Mouse (Mus musculus): Measurements from ENCODE around the gene Sdk2. TPM values are rescaled to one million over a fixed set of nuclear protein-coding genes. Genes with fewer than 3 reads are reported as not detected.

The Sdk2 gene
- polyA plus RNA-seq, 1 experiment from 2014 or later = 5.0 TPM

DNA sequence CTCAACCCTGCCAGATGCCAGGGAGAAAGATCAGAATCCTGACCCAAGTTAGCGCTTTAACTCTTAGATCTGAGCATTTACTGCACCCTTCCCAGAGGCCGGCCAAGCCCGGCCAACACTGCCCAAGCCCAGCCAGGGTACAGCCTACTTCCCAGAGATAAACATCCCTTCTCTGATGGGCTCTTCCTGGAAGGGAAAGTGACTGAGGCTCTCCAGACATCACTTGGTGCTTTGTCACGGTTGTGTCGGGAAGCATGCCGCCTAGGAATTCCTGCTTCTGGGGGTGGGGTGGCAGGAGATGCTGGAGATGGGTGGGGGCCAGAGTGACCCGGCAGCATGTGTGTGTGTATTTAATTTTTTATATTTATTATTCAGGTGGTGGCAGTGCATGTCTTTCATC is 326.7 kb downstream of the Sdk2 start:
- no peak overlapping the region for H3K9ac ChIP-seq (replicated peaks)
- ATAC-seq = no peak
- no peaks in the 10 kb centered on the region for H3K9me3 ChIP-seq
- no peak overlapping the region for H3K4me2 ChIP-seq (replicated peaks)
- 91% methylated on average over 7 of the region's 7 CpGs for WGBS
- no peak overlapping the region for H3K4me3 ChIP-seq (replicated peaks)
- H3K27ac ChIP-seq = no peak overlapping the region
- H3K4me1 ChIP-seq (replicated peaks) = peaks cover 39% of the 10 kb centered on the region
- peaks cover 36% of the 10 kb centered on the region for H3K36me3 ChIP-seq
- H3K27me3 ChIP-seq = no peaks in the 10 kb centered on the region

DNA sequence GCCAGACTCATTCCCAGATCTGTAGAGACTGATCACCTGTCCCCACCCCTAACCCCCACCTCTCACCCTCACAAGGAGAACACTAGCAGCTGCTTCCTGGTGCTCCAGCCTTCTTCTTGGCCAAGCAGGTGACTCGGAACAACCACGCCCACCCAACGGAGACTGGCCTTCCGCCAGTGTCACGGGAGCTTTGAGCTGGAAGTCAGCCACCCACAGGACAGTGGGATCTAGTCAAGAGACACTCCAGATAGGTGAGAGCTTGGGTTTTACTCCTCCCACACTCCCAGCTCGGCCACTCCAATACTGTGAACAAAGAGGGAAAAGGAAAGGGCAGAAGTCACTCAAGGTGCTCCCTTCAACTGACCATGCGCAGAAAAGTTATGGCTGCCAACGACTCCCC is 327.6 kb downstream of the Sdk2 start:
- 91% methylated on average over 8 of the region's 8 CpGs for WGBS
- ATAC-seq = no peak

DNA sequence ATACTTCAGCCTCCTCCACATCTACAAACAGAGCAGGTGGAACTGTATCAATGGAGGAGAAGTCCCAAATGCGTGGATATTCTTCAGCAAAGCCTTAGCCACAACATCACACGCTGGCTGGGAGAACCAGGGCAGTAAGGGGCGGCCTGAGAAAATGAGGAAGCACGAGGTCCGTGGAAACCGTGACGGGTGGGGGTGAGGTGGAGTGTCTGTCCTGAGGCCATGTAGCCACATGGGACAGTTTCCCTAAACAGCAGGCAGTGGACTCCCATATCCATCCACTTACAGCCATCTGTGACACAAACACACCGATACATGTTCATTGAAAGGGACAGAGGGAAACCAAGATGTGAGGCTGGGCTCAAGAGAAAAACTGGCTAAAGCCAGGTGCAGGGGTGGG is 328.9 kb downstream of the Sdk2 start:
- peaks cover 59% of the 10 kb centered on the region for H3K4me1 ChIP-seq (replicated peaks)
- ATAC-seq = no peak
- no peaks in the 10 kb centered on the region for H3K27me3 ChIP-seq
- H3K9ac ChIP-seq (replicated peaks) = no peak overlapping the region
- H3K36me3 ChIP-seq = peaks cover 21% of the 10 kb centered on the region
- H3K4me2 ChIP-seq (replicated peaks) = no peak overlapping the region
- H3K9me3 ChIP-seq = no peaks in the 10 kb centered on the region
- WGBS = 75% methylated on average over 8 of the region's 8 CpGs
- H3K27ac ChIP-seq = no peak overlapping the region
- no peak overlapping the region for H3K4me3 ChIP-seq (replicated peaks)

More for the DNA sequence above, 327.6 kb downstream of the Sdk2 start:
- Histone ChIP-seq H3K9ac (replicated peaks) (no peak overlapping the region), H3K4me1 (replicated peaks) (peaks cover 47% of the 10 kb centered on the region), H3K9me3 (no peaks in the 10 kb centered on the region), H3K4me3 (replicated peaks) (no peak overlapping the region), H3K4me2 (replicated peaks) (no peak overlapping the region), H3K36me3 (peaks cover 32% of the 10 kb centered on the region), H3K27ac (no peak overlapping the region), H3K27me3 (no peaks in the 10 kb centered on the region)

- H3K4me3 ChIP-seq (replicated peaks) = no peak overlapping the region
- H3K4me1 ChIP-seq (replicated peaks) = peaks cover 59% of the 10 kb centered on the region
- no peak overlapping the region for H3K9ac ChIP-seq (replicated peaks)
- 89% methylated on average over 3 of the region's 3 CpGs for WGBS
- no peaks in the 10 kb centered on the region for H3K9me3 ChIP-seq
- peaks cover 18% of the 10 kb centered on the region for H3K36me3 ChIP-seq
- no peaks in the 10 kb centered on the region for H3K27me3 ChIP-seq
- H3K27ac ChIP-seq = no peak overlapping the region
- H3K4me2 ChIP-seq (replicated peaks) = no peak overlapping the region
- ATAC-seq = no peak
Measured at GRCm38 (mm10) chr11:113737553-113737854, 329.3 kb downstream of the Sdk2 start.

DNA sequence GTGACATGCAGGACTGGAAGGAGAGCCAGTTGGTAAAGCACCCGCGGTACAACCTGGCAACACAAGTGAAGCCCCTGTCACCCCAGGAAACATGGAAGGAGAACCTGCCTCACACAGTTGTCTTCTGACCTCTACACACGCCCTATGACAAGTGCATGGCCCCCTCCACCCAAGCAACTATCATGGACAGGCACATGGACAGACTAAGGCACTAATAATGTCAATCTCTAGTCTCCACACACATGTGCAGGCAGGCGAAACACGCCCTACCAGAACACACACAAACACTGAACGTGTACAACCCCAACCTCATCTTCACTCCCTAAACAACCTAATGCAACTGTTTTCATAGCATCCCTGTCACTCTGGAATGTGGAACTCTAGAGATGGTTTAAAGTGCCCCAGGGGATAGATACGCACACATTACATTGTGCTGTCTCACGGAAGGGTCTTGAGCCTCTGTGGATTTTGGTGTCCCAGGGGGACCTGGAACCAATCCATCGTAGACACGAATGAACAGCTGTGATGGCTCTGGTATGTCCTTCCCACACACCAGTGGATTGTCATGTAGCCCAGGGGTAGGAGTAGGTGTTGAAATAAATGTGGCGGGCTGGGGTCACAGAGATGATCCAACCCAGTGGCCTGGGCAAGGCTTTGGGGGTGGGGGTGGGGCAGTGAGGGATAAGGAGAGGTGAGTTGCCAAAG is 329.8 kb downstream of the Sdk2 start:
- H3K9me3 ChIP-seq = no peaks in the 10 kb centered on the region
- peaks cover 13% of the 10 kb centered on the region for H3K36me3 ChIP-seq
- no peak overlapping the region for H3K27ac ChIP-seq
- no peak overlapping the region for H3K4me2 ChIP-seq (replicated peaks)
- no peak overlapping the region for H3K4me3 ChIP-seq (replicated peaks)
- H3K9ac ChIP-seq (replicated peaks) = no peak overlapping the region
- no peak for ATAC-seq
- peaks cover 59% of the 10 kb centered on the region for H3K4me1 ChIP-seq (replicated peaks)
- WGBS = 84% methylated on average over 11 of the region's 11 CpGs
- no peaks in the 10 kb centered on the region for H3K27me3 ChIP-seq

DNA sequence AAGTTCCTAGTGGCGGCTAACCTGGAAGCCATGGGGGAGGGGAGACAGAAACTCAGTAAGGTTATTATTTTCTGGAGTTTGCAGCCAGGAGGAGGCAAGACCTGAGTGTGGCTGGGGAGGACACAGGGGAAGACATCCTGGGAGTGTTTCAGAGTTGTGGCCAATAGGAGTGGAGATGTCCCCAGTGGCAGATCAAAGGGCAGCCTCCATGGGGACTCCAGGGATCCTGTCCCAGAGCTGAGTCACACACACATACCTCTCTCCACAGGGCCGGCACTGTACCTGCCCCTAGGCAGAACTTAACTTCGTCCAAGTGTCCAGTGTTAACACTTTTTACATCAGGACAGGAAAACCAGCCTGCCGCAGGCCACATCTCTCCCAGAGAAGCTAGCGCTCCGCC is 331.7 kb downstream of the Sdk2 start:
- WGBS = 84% methylated on average over 6 of the region's 6 CpGs
- Histone ChIP-seq H3K9me3 (no peaks in the 10 kb centered on the region), H3K4me2 (replicated peaks) (no peak overlapping the region), H3K27me3 (no peaks in the 10 kb centered on the region), H3K27ac (no peak overlapping the region), H3K36me3 (0 out of 2 replicates have a peak, but pooled peaks cover 3% of the 10 kb centered on the region), H3K9ac (replicated peaks) (no peak overlapping the region), H3K4me1 (replicated peaks) (peaks cover 66% of the 10 kb centered on the region), H3K4me3 (replicated peaks) (no peak overlapping the region)
- no peak for ATAC-seq

DNA sequence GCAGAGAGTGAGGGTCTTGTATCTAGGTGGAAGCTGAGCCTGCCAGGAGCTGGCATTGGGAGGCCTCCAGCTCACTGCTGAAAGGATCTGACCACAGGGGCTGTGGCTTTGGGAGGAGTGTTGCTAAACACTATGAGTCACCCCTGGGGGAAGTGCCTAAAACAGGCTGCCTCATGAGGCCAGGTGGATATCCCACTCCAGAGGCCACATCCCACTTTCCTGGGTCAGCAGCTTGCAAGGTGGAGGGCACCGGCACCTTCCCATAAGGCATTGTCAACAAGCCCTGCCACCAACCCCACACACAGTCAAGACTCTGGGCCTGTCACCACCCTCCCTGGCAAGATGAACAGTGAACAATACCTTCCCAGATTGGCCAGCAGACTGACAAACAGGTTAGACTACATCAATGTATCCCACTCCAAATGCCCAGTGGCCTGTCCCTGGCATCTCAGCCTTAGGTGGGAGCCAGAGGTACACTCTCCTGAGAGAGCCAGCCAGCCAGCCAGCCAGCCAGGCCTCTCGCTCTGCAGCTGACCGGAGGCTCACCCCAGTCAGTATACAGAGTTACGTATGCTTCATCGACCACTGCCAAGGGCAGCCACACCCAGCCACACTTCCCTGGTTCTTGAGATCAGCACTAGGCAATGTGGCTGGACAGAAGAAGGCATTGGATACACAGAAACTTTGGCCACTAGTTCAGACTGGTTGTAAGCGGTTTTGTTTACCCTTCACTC is 333.0 kb downstream of the Sdk2 start:
- Histone ChIP-seq H3K36me3 (peaks cover 10% of the 10 kb centered on the region), H3K4me1 (replicated peaks) (peaks cover 56% of the 10 kb centered on the region), H3K4me2 (replicated peaks) (no peak overlapping the region), H3K27me3 (no peaks in the 10 kb centered on the region), H3K4me3 (replicated peaks) (no peak overlapping the region), H3K27ac (no peak overlapping the region; the same call in 1 of the 2 replicates), H3K9ac (replicated peaks) (no peak overlapping the region), H3K9me3 (no peaks in the 10 kb centered on the region)
- no peak for ATAC-seq
- WGBS = 64% methylated on average over 6 of the region's 6 CpGs

GRCm38 (mm10) chr11:113731945-113732612 is 334.8 kb downstream of the Sdk2 start:
- H3K9me3 ChIP-seq = no peaks in the 10 kb centered on the region
- ATAC-seq = no peak
- no peak overlapping the region for H3K27ac ChIP-seq
- H3K4me1 ChIP-seq (replicated peaks) = peaks cover 40% of the 10 kb centered on the region
- H3K27me3 ChIP-seq = no peaks in the 10 kb centered on the region
- no peak overlapping the region for H3K4me3 ChIP-seq (replicated peaks)
- 94% methylated on average over 10 of the region's 10 CpGs for WGBS
- H3K4me2 ChIP-seq (replicated peaks) = no peak overlapping the region
- no peak overlapping the region for H3K9ac ChIP-seq (replicated peaks)
- peaks cover 27% of the 10 kb centered on the region for H3K36me3 ChIP-seq

GRCm38 (mm10) chr11:113730879-113731278 is 336.0 kb downstream of the Sdk2 start:
- H3K9me3 ChIP-seq = no peaks in the 10 kb centered on the region
- no peak for ATAC-seq
- H3K36me3 ChIP-seq = peaks cover 39% of the 10 kb centered on the region
- no peak overlapping the region for H3K4me3 ChIP-seq (replicated peaks)
- no peak overlapping the region for H3K27ac ChIP-seq
- H3K27me3 ChIP-seq = no peaks in the 10 kb centered on the region
- no peak overlapping the region for H3K4me2 ChIP-seq (replicated peaks)
- no peak overlapping the region for H3K9ac ChIP-seq (replicated peaks)
- H3K4me1 ChIP-seq (replicated peaks) = peaks cover 42% of the 10 kb centered on the region
- 84% methylated on average over 3 of the region's 3 CpGs for WGBS

DNA sequence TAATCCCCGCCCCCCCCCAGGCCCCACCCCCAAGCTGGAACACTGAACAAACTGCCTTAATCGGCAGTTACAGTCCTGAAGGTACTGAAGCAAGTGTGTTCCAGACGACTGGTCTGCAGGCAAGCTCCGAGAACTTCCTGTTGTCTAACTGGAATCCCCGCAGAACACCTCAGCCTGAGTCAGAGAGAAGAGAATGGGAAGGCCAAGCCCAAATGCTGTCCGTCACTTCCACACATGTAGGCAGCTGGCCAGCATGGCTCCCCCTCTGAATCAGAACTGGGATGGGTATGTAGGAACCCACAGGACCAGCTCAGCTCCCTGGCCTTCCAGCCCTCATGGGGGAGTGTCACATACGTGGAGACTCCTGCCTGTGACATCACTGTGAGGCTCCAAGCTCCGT is 336.9 kb downstream of the Sdk2 start:
- Histone ChIP-seq H3K36me3 (peaks cover 46% of the 10 kb centered on the region), H3K27ac (no peak overlapping the region), H3K9ac (replicated peaks) (no peak overlapping the region), H3K4me1 (replicated peaks) (peaks cover 40% of the 10 kb centered on the region), H3K9me3 (no peaks in the 10 kb centered on the region), H3K4me2 (replicated peaks) (no peak overlapping the region), H3K27me3 (no peaks in the 10 kb centered on the region), H3K4me3 (replicated peaks) (no peak overlapping the region)
- 69% methylated on average over 8 of the region's 8 CpGs for WGBS
- ATAC-seq = no peak

- WGBS = 81% methylated on average over 21 of the region's 21 CpGs
- H3K4me1 ChIP-seq (replicated peaks) = peaks cover 33% of the 10 kb centered on the region
- H3K4me2 ChIP-seq (replicated peaks) = no peak overlapping the region
- H3K9me3 ChIP-seq = no peaks in the 10 kb centered on the region
- no peaks in the 10 kb centered on the region for H3K27me3 ChIP-seq
- ATAC-seq = no peak
- H3K36me3 ChIP-seq = peaks cover 49% of the 10 kb centered on the region
- no peak overlapping the region for H3K9ac ChIP-seq (replicated peaks)
- no peak overlapping the region for H3K27ac ChIP-seq
- no peak overlapping the region for H3K4me3 ChIP-seq (replicated peaks)
Measured at GRCm38 (mm10) chr11:113729239-113729638, 337.6 kb downstream of the Sdk2 start.

DNA sequence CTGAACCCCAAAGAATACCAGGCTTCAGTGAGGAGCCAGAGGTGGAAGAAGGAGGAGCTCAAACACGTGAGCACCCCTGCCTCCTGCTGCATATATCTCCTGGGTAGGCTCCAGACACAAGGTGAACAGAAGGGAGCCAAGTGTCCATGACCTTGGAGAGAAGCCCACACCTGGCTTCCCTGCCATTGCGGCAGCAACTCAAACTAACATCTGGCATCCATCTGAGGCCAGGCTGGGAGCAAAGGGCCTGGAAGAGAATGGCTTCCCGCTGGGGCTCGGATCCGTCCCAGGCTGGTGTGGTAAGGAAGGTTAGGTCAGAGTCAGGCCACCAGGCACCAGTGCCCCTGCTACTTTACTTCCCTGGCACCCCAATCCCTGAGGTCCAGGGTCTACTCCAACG is 338.9 kb downstream of the Sdk2 start:
- no peak overlapping the region for H3K27ac ChIP-seq
- H3K36me3 ChIP-seq = peaks cover 51% of the 10 kb centered on the region
- 82% methylated on average over 6 of the region's 6 CpGs for WGBS

More for the DNA sequence above, 338.9 kb downstream of the Sdk2 start:
- H3K27me3 ChIP-seq = no peaks in the 10 kb centered on the region
- peaks cover 21% of the 10 kb centered on the region for H3K4me1 ChIP-seq (replicated peaks)
- no peaks in the 10 kb centered on the region for H3K9me3 ChIP-seq
- H3K4me3 ChIP-seq (replicated peaks) = no peak overlapping the region
- no peak for ATAC-seq
- no peak overlapping the region for H3K9ac ChIP-seq (replicated peaks)
- H3K4me2 ChIP-seq (replicated peaks) = no peak overlapping the region

All from midbrain, embryonic 13.5 days (tissue).